Mouse (Mus musculus) stomach, postnatal 0 days (tissue): Measurements from ENCODE around the gene Col9a1.
A peak's percentile ranks its signal among the peaks of the same experiment; 100 is the strongest.

Experiments
- CTCF ChIP-seq: IDR thresholded peaks from 2 replicates; pipeline ENCODE4 v1.5.1; 2016; ENCODE audit warnings: antibody characterized with exemption, low read depth, mild to moderate bottlenecking, moderate library complexity
- EP300 ChIP-seq: optimal IDR thresholded peaks from 2 replicates; pipeline ENCODE3; 2016; ENCODE audit warnings: antibody characterized with exemption

DNA sequence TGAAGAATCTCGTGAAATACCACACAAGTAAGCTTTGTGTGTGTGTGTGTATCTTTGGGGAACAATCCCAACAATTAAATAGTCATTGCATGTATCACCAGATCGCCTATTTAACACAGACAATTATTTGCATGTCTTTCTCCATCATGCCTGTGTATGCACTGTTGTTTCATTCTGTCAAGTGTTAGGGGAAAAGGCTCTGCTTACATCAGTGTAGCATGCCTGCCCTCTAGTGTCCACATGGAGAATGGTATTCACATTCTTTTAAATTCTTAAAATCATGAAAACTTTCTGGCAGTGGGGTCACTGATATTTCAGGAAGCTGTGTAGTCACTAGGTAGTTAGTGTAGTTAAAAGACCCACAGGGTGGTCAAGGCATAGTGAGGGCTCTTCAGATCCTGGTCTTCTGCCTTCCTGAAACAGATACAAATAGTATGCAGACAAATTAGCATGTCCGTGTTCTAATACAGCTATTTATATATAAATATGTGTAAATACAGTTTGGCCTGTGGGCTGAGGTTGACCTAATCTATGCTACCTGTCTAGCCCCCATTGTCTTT is 71.8 kb downstream of the Col9a1 start:
- TF ChIP-seq CTCF (peak; percentile 96), EP300 (no peak)
